Mouse (Mus musculus): Measurements from ENCODE around the gene Actl9. TPM values are rescaled to one million over a fixed set of nuclear protein-coding genes. Genes with fewer than 3 reads are reported as not detected.

Gene Actl9
- not detected for total RNA-seq (2021)
- long read RNA-seq, experiment 1, result 0 reads
- long read RNA-seq, experiment 2, result 0 reads

- no peak within 1 kb of the TSS for H3K27ac ChIP-seq
- intact Hi-C loops (cut with DNase I), result no loop called here
- no peak for DNase-seq
- TF ChIP-seq CTCF (IDR thresholded peaks at IDR 0.05), result no peak
- H3K4me3 ChIP-seq, result no peak within 1 kb of the TSS
Observed at GRCm38 (mm10) chr17:33432019-33432946, at the start of gene Actl9. TSS of gene Actl9 (plus strand) at chr17:33432896.

- intact Hi-C loops (cut with DNase I), result no loop called here
- Histone ChIP-seq H3K27ac (no peak overlapping the region), H3K4me3 (no peak overlapping the region)
- DNase-seq, result no peak
- TF ChIP-seq CTCF (IDR thresholded peaks at IDR 0.05), result no peak
Observed at GRCm38 (mm10) chr17:33385705-33386104, 47.0 kb upstream of the Actl9 start.

GRCm38 (mm10) chr17:33392271-33392670 is 40.4 kb upstream of the Actl9 start:
- no peak for DNase-seq
- no peak for TF ChIP-seq CTCF (IDR thresholded peaks at IDR 0.05)
- H3K4me3 ChIP-seq, result no peak overlapping the region
- no peak overlapping the region for H3K27ac ChIP-seq
- intact Hi-C loops (cut with DNase I), result no loop called here

- Histone ChIP-seq H3K27ac (peak within 1 kb of the TSS; percentile 92), H3K4me3 (peak within 1 kb of the TSS; percentile 85)
- intact Hi-C loops (cut with DNase I), result loop anchor here (2.0 kb wide), 1 partner anchor 36 kb away; the partner anchor contains the start of gene Zfp81
- TF ChIP-seq CTCF (IDR thresholded peaks at IDR 0.05), result no peak; the same call in 1 of the 2 replicates
- DNase-seq, result peak; percentile 91
Observed at GRCm38 (mm10) chr17:33394182-33395034, 38.3 kb upstream of the Actl9 start, which contains the start of gene Zfp101. TSS of gene Zfp101 (minus strand) at chr17:33394641.

- TF ChIP-seq CTCF (IDR thresholded peaks at IDR 0.05), result peak; percentile 84
- Histone ChIP-seq H3K27ac (no peak overlapping the region), H3K4me3 (no peak overlapping the region)
- DNase-seq, result peak; percentile 73
- intact Hi-C loops (cut with DNase I), result loop anchor here (1.0 to 2.0 kb wide), 2 partner anchors 100 to 388 kb away; no protein-coding TSS in a partner anchor
Observed at GRCm38 (mm10) chr17:33439148-33439547, 6.5 kb downstream of the Actl9 start.

- no peak overlapping the region for H3K27ac ChIP-seq
- no peak for TF ChIP-seq CTCF (IDR thresholded peaks at IDR 0.05)
- DNase-seq, result no peak
- intact Hi-C loops (cut with DNase I), result loop anchor here (1.0 to 2.0 kb wide), 2 partner anchors 99 to 387 kb away; no protein-coding TSS in a partner anchor
- H3K4me3 ChIP-seq, result no peak overlapping the region
Observed at GRCm38 (mm10) chr17:33439922-33440321, 7.2 kb downstream of the Actl9 start.

- intact Hi-C loops (cut with DNase I), result no loop called here
- H3K4me3 ChIP-seq, result no peak overlapping the region
- H3K27ac ChIP-seq, result no peak overlapping the region
- DNase-seq, result no peak
- TF ChIP-seq CTCF (IDR thresholded peaks at IDR 0.05), result no peak
Observed at GRCm38 (mm10) chr17:33441159-33441558, 8.5 kb downstream of the Actl9 start.

GRCm38 (mm10) chr17:33456631-33457030 is 23.9 kb downstream of the Actl9 start:
- Histone ChIP-seq H3K27ac (no peak overlapping the region), H3K4me3 (no peak overlapping the region)
- no peak for DNase-seq
- intact Hi-C loops (cut with DNase I), result no loop called here
- TF ChIP-seq CTCF (IDR thresholded peaks at IDR 0.05), result no peak

GRCm38 (mm10) chr17:33471206-33471605 is 38.5 kb downstream of the Actl9 start:
- H3K27ac ChIP-seq, result no peak overlapping the region
- DNase-seq, result no peak
- TF ChIP-seq CTCF (IDR thresholded peaks at IDR 0.05), result no peak
- no peak overlapping the region for H3K4me3 ChIP-seq
- intact Hi-C loops (cut with DNase I), result no loop called here

Other genes with a start within 250 kb of the Actl9 start
- not detected for gene Olfr239, start 241.6 kb upstream of the Actl9 start, total RNA-seq (2021)
- under 1 TPM; 0.18 to 0.42 TPM for gene Olfr1564, start 211.2 kb upstream of the Actl9 start, total RNA-seq (2021)
- gene Zfp955a, start 177.8 kb upstream of the Actl9 start, total RNA-seq (2021), result 1 to 10 TPM; 4.7 to 5.7 TPM
- not detected for gene Olfr63, start 168.2 kb upstream of the Actl9 start, total RNA-seq (2021)
- 10 to 100 TPM in 1 of 2 experiments, 1 to 10 TPM in 1; 9.4 to 13.5 TPM for gene Zfp955b, start 143.4 kb upstream of the Actl9 start, total RNA-seq (2021)
- gene Zfp81, start 74.0 kb upstream of the Actl9 start, total RNA-seq (2021), result 1 to 10 TPM; 3.2 to 3.8 TPM
- gene Zfp101, start 38.3 kb upstream of the Actl9 start, total RNA-seq (2021), result 1 to 10 TPM; 3.4 to 3.6 TPM
- gene Adamts10, start 91.3 kb downstream of the Actl9 start, total RNA-seq (2021), result 1 to 10 TPM; 7.4 TPM
- under 1 TPM; 0.50 to 0.66 TPM for gene Myo1f, start 122.8 kb downstream of the Actl9 start, total RNA-seq (2021)
- 1 to 10 TPM; 5.4 to 8.2 TPM for gene Zfp414, start 196.2 kb downstream of the Actl9 start, total RNA-seq (2021)
- gene Pram1, start 205.2 kb downstream of the Actl9 start, total RNA-seq (2021), result under 1 TPM in 1 of 2 experiments, not detected in 1; 0.17 TPM

Measured in gastrocnemius, adult 2 months (tissue).